Mouse (Mus musculus) R1 (cell line): ENCODE data around the gene Amot.
A peak's percentile ranks its signal among the peaks of the same experiment; 100 is the strongest.

Experiments used
- DNase-seq: peaks from one replicate; pipeline ENCODE4 v3.0.0-alpha.2; 2018; ENCODE audit warnings: low read depth, low spot score

The Amot gene

DNA sequence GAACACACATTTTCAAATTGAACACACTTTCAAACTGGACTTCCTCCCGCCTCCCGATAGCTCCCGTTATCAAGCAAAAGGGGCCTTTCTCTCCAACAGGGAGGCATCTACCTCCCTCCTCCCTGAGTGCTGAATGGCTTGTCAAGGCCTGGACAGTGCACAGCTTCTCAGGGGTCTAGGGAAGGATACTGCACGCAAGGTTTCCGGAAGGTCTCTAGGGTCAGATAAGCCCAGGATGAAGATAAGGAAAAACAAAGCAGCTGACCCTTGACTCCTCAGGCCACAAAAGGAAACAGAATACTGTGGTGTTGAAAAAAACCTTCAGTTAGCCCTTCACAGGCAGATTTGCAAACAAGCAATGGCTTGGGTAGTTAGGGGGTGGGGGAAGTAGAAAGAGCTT is 22.6 kb downstream of the Amot start:
- DNase-seq: no peak

DNA sequence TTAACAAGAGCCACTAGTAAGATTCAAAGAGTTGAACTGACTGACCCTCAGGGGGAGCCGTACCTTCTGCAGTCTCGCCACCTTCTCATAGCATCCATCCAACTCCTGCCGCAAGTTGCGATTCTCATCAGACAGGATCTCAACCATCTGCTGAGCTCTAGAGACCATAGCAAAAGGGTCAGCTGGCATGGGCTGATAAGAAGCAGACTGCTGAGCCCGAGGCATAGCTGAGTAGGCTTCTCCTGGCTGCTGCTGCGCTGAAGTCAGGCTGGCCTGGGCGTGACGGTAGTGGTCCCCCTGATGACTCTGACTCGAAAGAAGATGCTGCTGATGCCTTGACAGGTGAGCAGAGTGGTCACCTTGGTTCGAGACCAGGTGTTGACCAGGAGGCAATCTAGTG is 25.0 kb downstream of the Amot start:
- DNase-seq: no peak

DNA sequence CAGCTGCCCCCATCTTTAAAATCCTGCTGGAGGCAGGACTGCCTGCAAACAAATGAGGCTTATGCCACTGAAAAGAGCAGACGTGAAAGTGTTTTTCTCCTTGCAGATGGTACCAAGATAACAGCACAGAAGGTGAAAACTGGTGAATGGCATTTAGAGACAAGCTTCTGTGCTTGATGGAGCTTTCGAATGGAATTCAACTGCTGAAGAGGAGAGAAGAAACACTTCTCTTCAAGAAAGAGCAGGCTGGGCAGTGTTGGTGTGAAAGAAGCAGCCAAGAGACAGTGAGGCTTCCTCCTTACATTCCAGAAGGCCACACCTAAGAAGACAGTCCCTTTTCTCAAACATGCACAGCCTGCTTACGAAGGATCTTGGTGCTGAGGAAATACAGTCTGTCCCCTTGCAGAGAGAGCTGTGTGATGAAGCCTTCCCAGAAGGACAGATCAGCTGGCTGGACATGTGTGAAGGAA is 27.2 kb downstream of the Amot start:
- no peak for DNase-seq

DNA sequence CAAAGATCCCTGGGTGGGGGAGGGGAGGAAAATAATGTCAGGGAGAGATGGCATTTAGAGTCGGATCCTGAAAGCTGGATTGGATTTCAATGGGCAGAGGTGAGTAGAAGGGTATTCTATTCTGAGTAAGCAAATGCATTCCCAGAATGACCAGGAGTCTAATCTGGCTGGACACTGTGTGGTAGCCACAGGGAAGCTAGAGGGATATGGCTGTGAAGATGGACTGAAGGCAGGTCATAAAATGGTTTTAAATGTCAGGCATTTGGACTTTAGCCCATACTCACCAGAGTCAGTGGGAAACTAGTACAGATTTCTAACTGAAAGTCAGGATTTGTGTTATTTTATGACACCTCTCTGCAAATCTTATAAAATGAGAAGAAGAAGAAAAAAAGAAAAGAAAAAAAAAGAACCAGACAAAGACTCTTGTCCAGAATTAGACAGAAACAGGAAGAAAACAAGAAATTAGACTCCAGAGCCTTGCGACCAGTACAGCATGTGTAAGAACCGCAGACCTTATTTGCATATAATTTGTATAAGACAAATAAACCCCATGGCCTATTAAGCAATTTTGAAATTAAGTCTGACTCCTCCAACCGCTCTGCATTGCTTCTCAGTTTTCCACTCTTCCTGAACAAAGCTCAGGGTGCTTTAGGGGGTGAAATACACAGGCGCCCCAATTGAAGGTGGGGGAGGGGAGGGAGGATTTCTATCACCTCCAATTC is 27.8 kb downstream of the Amot start:
- no peak for DNase-seq

DNA sequence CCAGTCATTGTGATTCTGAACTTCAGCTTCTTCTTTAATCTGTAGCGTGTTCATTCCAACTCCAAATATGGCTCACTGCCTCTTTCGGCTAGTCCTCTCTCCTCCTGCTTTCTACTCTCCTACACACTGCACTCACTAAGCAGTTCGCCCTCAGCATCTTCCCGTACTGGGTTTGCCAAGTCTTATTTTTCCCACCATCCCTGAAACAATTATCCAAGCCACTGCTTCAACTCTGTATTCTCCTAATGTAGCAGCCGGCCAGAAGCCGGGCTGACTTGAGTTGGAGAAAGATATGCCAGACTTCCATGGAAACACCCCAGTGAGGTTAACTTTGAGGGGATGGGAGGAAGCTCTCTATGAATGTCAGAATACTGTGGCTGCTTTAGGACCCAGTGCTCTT is 36.7 kb downstream of the Amot start:
- DNase-seq: no peak

DNA sequence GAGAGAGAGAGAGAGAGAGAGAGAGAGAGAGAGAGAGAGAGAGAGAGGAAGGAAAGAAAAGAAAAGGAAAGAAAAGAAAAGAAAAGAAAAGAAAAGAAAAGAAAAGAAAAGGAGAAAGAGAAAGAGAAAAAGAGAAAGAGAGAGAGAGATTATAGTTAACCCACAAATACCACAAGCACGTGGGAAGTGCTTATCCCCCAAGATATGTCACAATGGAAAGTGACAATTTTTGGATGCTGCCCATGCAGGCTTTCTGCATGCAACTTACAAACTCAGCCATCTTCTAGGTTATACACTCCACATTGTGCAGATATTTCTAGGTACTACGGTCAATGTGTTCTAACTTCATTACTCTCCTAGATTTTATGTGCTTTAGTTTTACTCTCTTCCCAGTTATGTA is 41.5 kb downstream of the Amot start:
- DNase-seq: no peak

DNA sequence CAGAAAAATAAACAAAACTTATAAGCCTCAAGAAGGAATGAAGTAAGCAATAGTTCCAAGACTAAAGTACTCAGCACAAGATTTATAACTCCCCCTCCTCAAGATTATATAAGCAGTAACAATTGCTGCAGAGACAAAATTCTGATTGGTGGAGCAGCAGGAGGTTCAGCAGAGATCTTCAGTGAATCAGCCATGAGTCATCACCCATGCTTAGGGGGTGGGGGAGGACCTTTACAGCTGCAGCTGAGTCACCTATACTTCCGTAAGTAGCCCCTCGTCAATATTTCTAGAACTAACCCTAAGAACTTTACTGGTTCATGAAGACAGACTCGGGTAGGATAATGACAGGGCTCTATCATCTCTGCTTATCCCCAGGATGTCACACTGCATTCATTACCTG is 43.6 kb downstream of the Amot start:
- DNase-seq: no peak

DNA sequence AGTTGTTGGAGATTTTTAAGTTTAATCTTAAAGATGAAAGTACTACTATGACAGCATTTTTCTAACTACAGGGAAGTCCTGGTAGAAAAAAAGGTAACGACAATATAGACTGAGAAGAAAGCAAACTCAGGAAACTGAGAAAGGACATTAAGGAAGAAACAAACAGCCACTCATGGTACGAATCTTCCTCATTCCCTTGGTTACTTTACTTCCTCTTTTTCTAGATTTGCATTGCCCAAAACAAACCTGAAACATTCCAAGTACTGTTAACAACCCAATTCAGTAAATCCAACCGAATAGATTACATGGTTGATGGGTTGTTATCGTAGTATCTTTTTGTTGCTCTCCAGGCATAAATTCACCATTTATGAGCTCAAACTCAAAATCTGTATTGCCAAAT is 48.7 kb downstream of the Amot start:
- DNase-seq: no peak

DNA sequence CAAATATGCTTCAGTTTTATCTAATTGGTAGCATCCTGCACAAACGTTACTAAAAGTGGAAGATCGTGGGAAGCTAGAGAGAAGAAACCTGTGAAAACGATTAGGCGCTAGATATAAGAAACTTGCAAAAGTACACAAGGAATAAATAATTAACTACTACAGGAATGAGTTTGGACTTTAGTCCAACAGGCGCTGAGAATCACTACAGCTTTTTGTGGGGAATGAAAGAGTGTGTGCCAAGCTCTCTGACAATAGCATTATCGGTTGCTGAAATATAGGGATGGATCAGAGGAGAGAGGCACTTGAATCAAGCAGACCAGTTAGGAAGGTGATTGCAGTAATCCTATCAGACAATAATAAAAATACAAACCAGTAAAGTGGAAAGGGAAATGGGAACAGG is 49.4 kb downstream of the Amot start:
- DNase-seq: no peak

DNA sequence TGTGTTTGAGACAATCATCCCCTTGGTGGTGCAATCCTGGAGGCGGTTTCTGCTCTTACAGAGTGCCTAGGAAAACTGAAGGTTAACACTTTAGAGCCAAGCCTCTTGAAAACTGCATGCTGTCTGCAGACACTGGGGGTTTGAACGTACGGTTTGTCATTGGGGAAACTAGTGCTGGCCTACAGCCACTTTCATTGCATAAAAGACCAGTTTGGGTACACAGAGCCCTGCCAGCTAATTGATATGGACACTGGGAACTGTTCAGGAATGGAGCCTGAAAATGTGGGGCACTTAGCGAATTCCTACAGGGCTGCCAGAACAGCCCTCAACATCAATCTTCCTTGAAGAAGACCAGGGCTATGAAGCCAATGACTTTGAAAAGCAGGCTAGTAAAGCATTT is 50.2 kb downstream of the Amot start:
- DNase-seq: no peak

DNA sequence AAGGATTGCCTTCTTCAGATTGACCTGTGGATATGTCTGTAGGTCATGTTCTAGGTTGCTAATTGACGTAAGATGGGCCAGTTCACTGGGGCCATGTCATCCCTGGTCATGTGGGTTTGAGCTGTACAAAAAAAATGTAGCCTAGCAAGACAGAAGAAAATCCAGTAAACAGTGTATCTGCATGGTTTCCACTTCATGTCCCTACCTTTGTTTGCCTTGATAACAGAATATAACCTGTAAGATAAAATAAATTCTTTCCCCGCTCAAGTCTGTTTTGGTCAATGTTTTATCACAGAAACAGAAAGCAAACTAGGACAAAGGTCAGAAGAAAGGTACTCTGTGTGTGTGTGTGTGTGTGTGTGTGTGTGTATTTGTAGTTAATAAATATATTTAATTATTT is 63.5 kb downstream of the Amot start:
- DNase-seq: no peak

DNA sequence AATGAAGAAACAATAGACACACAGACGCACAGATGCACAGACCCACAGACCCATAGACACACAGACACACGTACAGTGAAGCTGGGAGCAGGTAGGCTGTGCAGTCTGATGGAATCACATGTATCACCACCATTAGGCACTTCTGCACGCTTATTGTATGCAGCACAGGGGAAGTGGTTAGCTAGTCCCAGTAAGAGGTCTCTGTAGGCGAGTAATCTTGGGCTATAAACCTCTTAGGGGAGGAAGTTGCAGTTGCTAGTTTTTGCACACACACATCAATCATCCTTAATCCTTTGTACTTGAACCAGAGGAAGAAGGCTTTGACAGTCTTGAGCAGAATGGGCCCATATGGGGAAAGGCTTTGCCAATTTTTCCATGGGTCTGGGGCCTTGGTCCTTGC is 71.3 kb downstream of the Amot start:
- DNase-seq: no peak

DNA sequence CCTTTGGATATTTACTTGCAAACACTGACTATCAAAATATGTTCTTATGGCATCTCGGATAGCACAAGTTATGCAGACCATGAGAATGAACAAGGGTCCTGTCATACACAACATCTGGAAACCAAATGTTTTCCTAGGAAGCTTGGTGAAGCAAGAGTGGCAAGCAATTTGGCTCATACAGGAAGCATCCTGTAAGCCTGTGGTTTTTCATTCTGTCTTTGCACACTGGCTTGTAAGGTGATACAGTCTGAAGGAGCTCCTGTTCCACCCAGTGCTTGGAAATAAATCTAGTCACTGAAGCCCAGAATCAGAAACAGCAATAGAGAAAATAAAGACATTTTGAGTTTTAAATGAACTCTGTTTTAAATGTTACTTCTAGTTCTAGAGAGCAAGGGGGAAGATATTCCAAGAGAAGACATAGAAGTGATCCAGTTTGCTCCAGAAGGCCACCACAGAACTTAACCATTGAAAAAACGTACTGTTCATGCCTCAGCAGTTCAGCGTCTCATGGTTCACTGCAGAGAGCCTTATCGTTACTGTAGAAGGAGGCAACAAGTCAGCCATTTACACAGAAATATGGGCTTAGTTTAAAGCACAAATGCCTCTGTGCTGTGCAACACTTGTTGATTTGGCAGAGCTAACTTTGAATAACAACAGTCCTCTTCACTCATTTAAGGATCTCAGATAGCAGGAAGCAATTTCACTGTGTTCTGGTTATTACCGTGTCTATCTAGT is 74.0 kb downstream of the Amot start:
- no peak for DNase-seq

DNA sequence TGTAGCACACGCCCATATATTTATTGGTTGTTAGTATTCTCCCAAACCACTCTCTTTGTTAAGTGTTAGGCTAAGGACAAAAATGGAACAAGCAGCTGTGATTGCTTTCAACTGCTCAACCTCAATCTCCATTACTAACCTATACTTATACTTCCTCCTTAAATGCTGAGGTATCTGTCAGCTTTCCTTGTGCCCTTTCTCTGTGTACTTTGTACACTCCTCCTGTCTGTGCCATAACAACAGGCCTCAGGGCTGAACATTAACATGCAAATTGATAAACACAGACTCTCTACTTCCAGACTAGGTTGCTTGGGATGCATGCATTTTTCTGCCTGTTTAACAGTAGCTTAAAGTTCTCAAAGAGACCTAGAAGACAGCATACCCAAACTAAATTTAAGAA is 76.2 kb downstream of the Amot start:
- no peak for DNase-seq

DNA sequence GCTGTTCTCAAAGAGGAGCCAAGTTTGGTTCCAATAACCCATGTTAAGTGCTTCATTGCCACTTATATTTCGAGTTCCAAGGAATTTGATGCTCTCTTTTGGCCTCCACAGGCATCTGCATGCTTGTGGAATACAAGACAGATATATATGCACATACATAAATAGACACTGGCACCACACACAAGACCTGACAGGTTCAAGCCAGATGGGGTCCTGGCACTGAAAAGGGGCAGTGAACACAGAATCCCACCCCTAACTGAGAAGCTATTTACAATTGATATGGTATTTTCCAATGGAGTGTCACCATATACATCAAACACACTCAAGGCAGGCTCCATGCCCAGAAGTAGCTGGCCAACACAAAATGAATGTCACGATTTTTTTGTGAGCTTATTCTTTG is 81.0 kb downstream of the Amot start:
- no peak for DNase-seq

DNA sequence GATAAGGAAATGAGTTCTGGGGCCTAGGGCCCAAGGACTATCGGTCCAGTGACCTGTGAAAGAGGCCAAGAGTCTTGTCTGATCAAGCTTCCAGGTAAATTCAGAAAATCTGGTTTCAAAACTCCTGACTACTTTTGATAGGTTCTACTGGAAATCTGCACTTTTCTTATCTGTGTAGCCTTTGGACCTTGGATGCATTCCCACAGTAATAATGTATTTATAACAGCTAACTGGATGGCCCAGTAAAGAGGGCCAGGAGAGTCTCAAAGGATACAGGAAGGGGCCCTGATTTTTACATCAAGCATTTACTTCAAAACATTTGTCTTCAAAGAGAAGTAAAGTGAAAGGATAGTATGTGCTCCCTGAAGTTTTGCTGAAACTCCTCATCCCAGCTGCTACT is 90.7 kb downstream of the Amot start:
- DNase-seq: no peak

DNA sequence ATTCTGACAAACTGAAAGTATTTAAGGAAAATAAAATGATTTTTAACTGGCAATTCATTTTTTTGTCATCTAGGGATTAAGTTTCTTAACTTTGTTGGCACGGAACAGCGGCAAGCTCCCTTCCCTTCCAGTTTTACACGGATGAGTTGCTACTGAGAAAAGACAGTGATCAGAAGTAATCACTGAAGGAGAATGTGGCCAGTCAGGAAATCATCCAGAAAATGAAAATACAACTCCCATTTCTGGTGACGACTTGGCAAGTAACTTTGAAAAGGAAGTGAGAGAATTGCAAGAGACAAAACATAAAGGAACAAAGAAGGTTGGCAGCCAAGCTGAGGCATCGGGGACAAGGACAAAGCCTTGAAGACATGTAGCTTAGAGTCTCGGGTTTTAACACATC is 93.6 kb downstream of the Amot start:
- no peak for DNase-seq

DNA sequence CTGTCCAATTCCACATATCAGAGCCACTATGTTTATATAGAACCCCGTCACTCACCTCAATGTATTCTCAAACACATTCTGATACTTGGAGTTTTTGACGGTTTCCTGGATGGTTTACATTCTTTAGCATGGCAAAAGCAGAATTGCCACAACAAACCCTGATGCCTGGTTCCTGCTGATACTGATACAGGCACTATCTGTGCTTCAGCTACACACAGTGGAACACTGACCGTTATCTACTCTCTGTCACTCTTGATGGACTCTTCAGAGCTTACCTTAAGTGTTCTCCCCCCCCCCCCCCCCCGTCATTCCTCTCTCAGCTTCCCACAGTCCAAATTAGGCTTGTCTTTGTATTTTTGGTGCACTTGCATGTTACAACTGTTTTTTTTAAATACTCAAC is 98.9 kb downstream of the Amot start:
- no peak for DNase-seq

DNA sequence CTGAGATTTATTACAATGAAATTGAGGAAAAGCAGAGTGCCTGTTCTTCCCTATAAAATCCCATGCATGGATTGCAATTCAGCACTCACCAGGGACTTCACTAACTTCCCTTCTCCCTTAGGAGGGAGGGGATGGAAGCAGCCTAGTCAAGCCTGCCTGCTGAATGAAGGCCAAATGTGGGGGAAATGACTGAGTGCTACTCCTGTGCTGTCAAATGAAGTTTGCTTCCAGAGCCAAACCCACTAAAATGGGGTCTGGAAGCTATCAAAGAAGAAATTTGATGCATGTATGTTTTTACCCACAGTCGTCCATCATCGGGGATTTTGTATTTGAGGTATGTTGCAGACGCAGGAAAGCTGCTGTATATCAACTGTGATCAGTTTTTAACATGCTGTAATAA is 103.1 kb downstream of the Amot start:
- DNase-seq: no peak

DNA sequence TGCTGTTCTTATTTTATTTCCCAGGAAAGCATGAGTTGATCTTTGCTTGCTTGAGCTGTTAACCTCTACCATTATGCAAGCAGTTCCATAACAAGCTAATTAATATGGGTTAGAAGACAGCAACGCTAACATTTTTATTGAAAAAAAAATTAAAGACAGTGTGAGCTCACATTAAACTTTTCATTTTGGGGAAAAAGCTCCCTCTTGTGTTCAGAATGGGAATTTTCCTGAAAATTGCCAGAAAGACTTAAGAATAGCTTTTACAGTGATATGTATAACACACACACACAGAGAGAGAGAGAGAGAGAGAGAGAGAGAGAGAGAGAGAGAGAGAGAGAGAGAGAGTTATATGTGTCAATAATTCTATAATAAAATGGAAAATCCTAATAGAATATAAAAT is 105.7 kb downstream of the Amot start:
- DNase-seq: peak; percentile 5
